Mouse (Mus musculus) layer of hippocampus, postnatal 14 days (tissue): Measurements from ENCODE around the gene Sned1. TPM values are rescaled to one million over a fixed set of nuclear protein-coding genes. Genes with fewer than 3 reads are reported as not detected.
"Not testable (repeated sequence)": the region's sequence is repeated elsewhere in the genome, so short reads cannot be mapped to it uniquely, and the experiment has no call there.

Source experiments
- DNase-seq, 2 experiments: peaks; one replicate each; pipeline ENCODE4 v3.0.0; 2021 to 2022; ENCODE audit warnings: low spot score in 2 of 2, mixed read lengths in 1 of 2
- microRNA-seq, 2 experiments: library from miRNA; unstranded; fragments of <30 nt; microRNA quantifications; one replicate each; pipeline ENCODE4 v1.2.0; 2021
- total RNA-seq, 2 experiments: library from RNA; stranded (reverse); gene quantifications; 2 replicates each; pipeline ENCODE4 v1.2.3; 2021

Sned1 gene
- total RNA-seq, 2 experiments from 2014 or later = 5.7 to 8.5 TPM

DNA sequence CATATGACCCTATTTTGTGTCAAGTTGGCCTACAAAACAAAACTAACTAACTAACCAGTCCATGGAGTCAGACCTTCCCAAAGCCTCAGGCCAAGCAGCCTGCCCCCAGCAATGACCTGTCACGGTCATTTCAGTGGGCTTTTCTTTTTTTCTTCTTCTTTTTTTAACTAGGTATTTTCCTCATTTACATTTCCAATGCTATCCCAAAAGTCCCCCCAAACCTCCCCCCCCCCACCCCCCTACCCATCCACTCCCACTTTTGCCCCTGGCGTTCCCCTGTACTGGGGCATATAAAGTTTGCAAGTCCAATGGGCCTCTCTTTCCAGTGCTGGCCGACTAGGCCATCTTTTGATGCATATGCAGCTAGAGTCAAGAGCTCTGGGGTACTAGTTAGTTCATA lies 58.9 kb downstream of the Sned1 start:
- not testable (repeated sequence) for DNase-seq

DNA sequence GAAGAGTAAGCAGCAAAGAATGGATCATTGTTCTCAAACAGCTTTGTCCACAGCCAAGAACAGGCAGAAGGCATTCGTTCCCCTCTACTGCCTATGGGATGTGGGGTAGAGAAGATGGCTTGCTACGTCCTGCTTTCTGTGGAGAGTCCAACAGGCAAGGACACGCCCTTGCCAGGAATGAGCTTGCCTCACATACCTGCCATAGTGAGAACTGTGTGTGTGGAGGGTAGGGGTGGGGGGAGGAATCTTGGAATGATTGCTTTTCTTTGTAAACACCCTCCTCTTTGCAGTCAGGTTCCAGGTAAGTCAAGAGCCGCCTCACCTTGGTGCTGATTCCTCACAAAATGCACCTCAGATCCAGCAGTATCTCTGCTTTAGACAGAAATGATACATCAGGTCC lies 64.2 kb downstream of the Sned1 start:
- DNase-seq = no peak

DNA sequence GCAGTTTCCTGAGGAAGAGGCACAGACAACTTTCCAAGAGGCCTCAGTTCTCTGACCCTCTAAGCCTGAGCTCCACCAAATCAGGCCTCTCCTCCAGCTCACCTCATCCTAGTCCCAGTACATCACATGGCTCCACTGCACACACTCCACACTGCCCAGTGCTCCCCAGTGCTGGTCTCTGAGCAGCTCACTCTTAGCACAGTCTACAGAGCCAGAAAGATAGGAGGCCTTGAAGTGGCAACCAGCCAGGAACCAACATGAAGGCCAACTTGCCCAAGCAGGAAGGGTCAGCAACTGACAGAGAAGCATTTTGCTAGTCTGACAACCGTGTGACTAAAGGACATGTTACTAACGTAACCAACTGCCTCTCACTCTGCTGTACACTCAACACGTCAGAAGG lies 64.9 kb downstream of the Sned1 start:
- no peak for DNase-seq

DNA sequence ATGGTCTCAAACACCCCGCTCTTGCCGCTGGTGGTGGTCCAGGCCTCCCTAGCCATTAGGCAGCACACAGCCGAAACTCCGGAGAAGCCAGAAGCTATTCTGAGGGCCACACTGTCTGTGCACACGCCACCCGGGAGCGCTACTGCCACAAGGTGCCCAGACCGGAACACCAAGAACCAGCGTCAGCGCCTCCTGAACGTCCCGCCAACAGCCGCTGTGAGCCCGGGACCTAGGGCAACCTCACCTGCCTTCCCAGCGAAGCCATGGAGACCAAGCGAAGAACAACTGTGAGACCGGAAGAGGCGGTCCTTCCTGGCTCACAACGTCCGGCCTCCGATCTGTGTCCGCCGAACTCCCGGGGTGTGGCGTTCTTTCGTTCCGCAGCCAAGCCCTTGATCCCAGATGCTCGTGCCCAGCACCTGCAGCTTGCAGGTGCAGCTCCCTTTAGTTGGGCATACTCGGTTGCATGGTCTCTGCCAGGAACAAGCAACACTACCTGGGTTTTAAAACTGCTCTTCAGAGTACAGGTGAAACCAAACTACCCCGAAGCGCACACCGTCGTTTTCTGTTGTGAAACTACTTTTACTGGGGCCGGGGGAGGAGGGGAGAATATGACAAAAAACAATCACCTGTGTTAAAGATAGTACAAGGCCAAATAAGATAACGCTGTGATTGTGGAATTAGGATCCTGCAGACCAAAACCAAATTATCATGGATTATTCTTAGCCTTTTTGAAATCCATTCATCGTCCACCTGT lies 70.1 kb downstream of the Sned1 start, which contains the start of gene Mterf4:
Mterf4 (minus strand) TSS at position 335 of the 757 bp plus-strand sequence.
- DNase-seq = peak; percentile 77 to 79

DNA sequence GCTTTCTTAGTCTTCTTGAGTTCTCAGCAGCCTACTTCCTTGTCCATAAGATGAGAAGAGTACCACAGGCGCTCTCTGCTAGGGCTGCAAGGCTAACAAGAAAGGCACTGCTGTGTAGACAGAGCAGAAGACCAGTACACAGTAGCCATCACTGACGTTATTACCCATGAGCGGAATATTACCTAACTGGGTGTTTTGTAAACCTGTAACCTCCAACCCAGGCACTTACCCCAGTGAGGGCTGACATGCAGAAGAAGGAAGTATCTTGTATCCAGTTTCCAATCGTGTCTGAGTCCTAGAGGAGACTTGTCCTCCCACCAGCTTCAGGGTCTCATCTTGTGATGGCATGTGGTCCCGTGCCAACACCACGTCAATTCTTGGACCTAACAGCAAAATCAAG lies 88.3 kb downstream of the Sned1 start:
- no peak for DNase-seq

DNA sequence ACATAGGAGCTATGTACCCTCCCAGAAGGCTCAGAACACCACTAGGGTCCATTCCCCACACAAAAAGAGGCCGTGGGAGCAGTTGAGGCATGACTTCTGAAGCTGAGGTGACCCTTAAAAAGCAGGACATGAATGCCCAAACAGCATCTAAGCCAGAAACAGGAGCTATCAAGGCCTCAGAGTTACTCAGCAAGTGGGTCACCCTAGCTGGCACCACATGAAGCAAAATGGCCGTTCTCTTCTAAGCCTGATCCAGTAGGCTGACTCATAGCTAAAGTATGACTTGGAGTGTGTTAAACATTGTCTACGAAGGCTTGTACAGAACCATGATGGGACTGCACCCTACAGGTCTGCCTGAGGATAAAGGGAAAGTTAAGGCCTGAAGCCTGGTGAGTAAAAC lies 90.8 kb downstream of the Sned1 start:
- DNase-seq = no peak

DNA sequence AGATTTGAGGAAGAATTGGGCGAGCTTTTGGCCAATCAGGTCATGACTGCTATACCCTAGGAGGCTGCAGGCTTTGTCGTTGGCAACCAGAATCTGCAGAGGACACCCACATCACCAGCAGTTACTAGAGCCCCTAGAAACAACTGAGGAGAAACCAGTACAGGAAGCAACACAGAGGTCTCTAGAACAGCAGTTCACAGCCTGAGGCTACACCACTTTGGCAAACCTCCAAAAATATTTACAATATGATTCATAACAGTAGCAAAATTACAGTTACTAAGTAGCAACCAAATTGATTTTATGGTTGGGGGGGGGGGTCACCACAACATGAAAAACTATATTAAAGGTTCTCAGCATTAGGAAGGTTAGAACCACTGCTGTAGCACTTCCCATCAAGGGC lies 99.0 kb downstream of the Sned1 start:
- no peak for DNase-seq

DNA sequence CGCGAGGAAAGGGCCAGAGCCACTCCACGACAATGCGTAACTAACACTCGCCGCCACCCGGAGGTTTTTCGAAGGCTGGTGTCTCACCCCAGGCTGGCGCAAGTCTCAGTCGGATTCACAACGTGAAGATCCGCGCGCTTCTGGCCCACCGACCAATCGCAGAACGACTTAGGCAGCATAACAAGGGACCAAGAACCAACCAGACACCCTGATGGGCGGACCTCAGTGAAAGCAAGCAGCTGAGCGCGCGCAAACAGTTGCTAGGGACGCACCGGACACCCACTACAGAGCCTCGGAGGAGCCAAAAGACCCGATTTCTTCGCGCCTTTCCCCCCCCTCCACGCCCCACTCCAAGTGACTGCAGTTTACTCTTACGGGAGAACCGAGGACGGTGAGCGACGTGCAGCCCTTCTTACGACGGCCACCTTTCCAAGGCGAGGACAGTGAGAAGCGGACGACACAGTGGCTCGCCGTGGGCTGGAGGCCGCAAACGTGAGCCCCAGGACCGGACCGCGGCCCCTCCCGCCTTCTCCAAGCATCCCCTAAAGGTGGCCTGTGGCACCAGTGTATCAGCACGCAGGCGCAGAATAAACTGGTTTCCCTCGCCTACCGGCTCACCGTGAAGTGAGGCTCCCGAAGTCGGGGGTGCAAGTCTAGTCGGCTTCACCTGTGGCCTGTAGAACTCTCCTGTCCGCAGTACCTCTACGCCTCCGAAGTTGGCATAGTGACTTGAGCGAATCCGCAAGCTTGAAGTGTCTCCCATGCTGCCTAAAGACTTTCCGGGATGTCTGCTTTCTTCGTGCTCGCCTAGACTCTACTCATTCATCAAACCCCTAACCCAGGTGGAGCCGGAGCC lies 107.2 kb downstream of the Sned1 start, which contains the start of the genes Ppp1r7 and Pask:
Ppp1r7 (plus strand) TSS at position 207 of the 856 bp plus-strand sequence.
Pask (minus strand) TSS at position 835 of the 856 bp plus-strand sequence.
- peak; percentile 91 to 97 for DNase-seq

DNA sequence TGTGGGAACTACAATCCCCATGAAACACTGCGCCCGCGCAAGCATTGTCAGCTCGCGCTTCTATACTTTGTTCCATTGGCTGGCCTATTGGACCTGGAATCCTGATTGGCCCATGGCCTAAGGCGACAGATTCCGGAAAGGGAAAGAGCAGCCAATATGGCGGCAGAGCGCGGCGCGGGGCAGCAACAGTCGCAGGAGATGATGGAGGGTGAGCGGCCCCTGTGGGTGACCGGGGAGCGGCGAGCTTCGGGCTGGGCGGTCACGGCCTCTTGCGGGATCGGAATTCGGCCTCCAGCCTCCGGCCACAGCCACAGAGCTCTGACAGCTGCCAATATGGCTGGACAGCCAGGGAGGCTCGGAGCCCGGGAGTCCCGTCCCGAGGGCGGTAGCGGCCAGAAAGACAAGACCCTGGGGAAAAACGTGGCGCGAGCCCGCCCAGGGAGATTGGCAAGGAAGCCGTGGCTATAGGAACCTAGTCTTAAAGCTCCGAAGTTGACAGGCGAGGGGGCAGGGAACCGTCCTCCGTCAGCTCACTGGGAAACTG lies 107.9 kb downstream of the Sned1 start:
- DNase-seq = peak; percentile 93 to 98

DNA sequence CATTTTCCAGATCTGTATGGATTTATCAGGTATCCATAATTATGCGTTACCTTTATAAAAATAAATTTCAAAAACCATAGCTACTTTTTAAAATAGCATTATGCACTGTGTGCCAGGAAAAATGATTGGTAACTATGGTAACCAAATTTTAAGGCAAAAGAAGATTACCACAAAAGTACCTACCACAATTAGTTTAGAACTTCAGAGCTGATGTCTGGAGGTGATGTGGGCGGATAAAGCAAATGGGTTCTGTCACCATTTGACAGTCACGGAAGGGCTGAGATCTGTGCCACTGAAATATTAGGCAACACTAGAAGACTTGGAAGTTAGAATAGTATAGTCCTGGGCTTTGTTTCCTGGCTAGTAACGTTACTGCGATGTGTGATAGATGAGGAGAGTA lies 111.5 kb downstream of the Sned1 start:
- DNase-seq = no peak

DNA sequence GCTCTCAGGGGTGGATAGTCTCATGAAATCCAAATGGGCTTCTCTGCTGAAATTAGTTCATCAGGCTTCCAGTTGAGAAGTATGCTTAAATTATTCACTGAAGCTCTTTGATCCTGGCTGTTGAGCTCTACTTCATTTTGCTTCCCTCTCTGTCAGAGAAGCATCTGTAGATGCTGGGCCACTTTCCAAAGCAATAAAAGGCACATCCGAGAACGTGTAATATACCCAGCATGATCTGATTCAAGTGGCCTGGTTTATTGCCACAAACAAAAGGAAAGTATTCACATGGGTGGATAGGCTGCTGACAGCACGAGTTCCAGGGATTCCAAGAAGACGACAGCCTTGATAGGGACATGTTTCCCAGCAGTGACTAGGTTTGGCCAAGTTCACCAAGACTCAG lies 114.1 kb downstream of the Sned1 start:
- peak in 1 of 2 experiments; percentile 18 for DNase-seq

Small RNAs within 50 kb of the gene (microRNA-seq; reads per million reads assigned to microRNA genes)
- gene Mir6901 = 0 to 0.28 reads per million in 2 experiments
- 0 reads per million in 2 experiments for gene Mir6902

Other genes starting within 250 kb of the Sned1 start
- gene Aqp12, start 229.5 kb upstream of the Sned1 start, total RNA-seq = not detected
- gene Kif1a, start 133.9 kb upstream of the Sned1 start, total RNA-seq = 100 to 1,000 TPM; 709 to 747 TPM
- gene Agxt, start 100.6 kb upstream of the Sned1 start, total RNA-seq = not detected
- gene 2310007B03Rik, start 74.9 kb upstream of the Sned1 start, total RNA-seq = not detected
- gene Crocc2, start 67.1 kb upstream of the Sned1 start, total RNA-seq = 1 to 10 TPM in 1 of 2 experiments, under 1 TPM in 1; 0.31 to 1.0 TPM
- 10 to 100 TPM; 20.6 to 23.4 TPM for gene Mterf4, start 70.1 kb downstream of the Sned1 start, total RNA-seq
- 10 to 100 TPM; 57.5 to 64.3 TPM for gene Ppp1r7, start 107.0 kb downstream of the Sned1 start, total RNA-seq
- gene Pask, start 107.6 kb downstream of the Sned1 start, total RNA-seq = 1 to 10 TPM; 5.2 to 6.7 TPM
- gene Ano7, start 138.1 kb downstream of the Sned1 start, total RNA-seq = under 1 TPM; 0.10 to 0.37 TPM
- 100 to 1,000 TPM; 146 to 155 TPM for gene Hdlbp, start 243.0 kb downstream of the Sned1 start, total RNA-seq